In the genomic region with DNA sequence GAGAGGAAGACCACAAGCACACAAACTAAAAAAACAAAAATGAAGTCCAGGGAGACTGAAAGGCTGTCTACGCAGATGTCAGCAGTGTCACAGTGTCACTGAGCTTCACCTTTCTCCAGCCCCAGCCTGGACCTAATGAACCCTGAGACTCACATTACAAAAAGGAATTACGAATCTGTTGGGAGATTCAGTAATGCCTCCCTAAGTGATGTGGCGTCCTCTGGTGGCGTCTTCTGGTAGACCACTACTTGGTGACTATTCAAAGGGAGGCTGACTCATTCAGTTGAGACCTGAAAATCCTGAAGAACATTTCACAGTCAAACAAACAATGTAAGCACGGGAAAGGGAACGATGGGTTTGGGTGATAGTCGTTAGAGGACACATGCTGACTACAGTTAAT, we compare ENCODE assay signal across 8 mouse cellular contexts. TPM values are rescaled to one million over a fixed set of nuclear protein-coding genes. Genes with fewer than 3 reads are reported as not detected.
DNase-seq lines count a peak whose midpoint lies in the region; TF ChIP-seq lines count a peak whose summit lies in the region.
"Had no signal": no experiment of that assay in that cellular context is flagged by ENCODE, and none has a peak within 500 bp of the region (broad histone marks: within the 10 kb centered on the region; RNA-seq: fewer than 3 reads in every experiment).

No protein-coding gene starts in this region.

- no peak overlapping the region for H3K27ac ChIP-seq in cerebellum, adult 2 months (ENCODE audit: insufficient read depth, low read length)
- peak overlapping the region; percentile 56 for H3K27ac ChIP-seq in gastrocnemius, adult 2 months
- H3K27ac ChIP-seq: heart, embryonic 13.5 days had no signal

- no peaks in the 10 kb centered on the region for H3K79me2 ChIP-seq in C2C12 (ENCODE audit: control insufficient read depth, insufficient read depth)

- H3K4me1 ChIP-seq in cerebellum, adult 2 months (ENCODE audit: control insufficient read depth, insufficient read depth, low read length) = peaks cover 3% of the 10 kb centered on the region; the same call in 1 of the 2 replicates

- peaks cover 43% of the 10 kb centered on the region for H3K27me3 ChIP-seq in C2C12 (ENCODE audit: control insufficient read depth, insufficient read depth, insufficient read length)
- H3K27me3 ChIP-seq in cerebellum, adult 2 months (ENCODE audit: control insufficient read depth, insufficient read depth, low read length) = peaks cover 3% of the 10 kb centered on the region; the same call in 1 of the 2 replicates

- no peak for TF ChIP-seq POLR2A in cerebellum, adult 2 months (IDR thresholded peaks at IDR 0.05; ENCODE audit: borderline replicate concordance, insufficient read depth, low read length)

- no peak overlapping the region for H3K4me3 ChIP-seq in C2C12 (ENCODE audit: insufficient read depth, poor library complexity, severe bottlenecking)
- no peak overlapping the region for H3K4me3 ChIP-seq in cerebellum, adult 2 months (replicated peaks; ENCODE audit: insufficient read depth, low read depth, low read length)
- no peak overlapping the region for H3K4me3 ChIP-seq in gastrocnemius, adult 2 months
- H3K4me3 ChIP-seq: heart, embryonic 13.5 days had no signal

- intact Hi-C loops in gastrocnemius, adult 2 months (cut with DNase I) = loop anchor here (1.0 to 5.0 kb wide), 4 partner anchors 51 to 425 kb away; no protein-coding TSS in a partner anchor

- WGBS in cerebellum, adult 2 months = 19% methylated on average over 7 of the region's 7 CpGs

- H3K79me3 ChIP-seq in C2C12 (ENCODE audit: low read depth) = no peaks in the 10 kb centered on the region

- no peak overlapping the region for H3ac ChIP-seq in C2C12 (ENCODE audit: control insufficient read depth, insufficient read length, low read depth)

- TF ChIP-seq CTCF in C2C12 (IDR thresholded peaks at IDR 0.05; ENCODE audit: control insufficient read depth, insufficient read depth, insufficient read length) = peak; percentile 38
- TF ChIP-seq CTCF in cerebellum, adult 2 months (IDR thresholded peaks at IDR 0.05; ENCODE audit: borderline replicate concordance, insufficient read depth, low read depth, low read length) = peak; percentile 69; the same call in 1 of the 2 replicates
- peak; percentile 98 for TF ChIP-seq CTCF in gastrocnemius, adult 2 months (IDR thresholded peaks at IDR 0.05)

- H3K36me3 ChIP-seq in C2C12 (ENCODE audit: control insufficient read depth, insufficient read depth) = no peaks in the 10 kb centered on the region
- H3K36me3 ChIP-seq: heart, embryonic 13.5 days had no signal

- peak; percentile 51 for DNase-seq in 416B (ENCODE audit: low read depth)
- peak; percentile 53 to 69 for DNase-seq in cerebellum, adult 2 months
- peak; percentile 88 for DNase-seq in gastrocnemius, adult 2 months
- peak; percentile 80 for DNase-seq in layer of hippocampus, adult 9-10 months (ENCODE audit: low spot score)
- DNase-seq in lung, postnatal 14 days = peak; percentile 83
- peak; percentile 66 to 68 for DNase-seq in urinary bladder, adult 18-20 months (ENCODE audit: low spot score in 2 of 2)

TF ChIP-seq in C2C12, 6 proteins besides CTCF, POLR2A, EP300 and RAD21:
- no peak for TF ChIP-seq MAX (IDR thresholded peaks at IDR 0.05)
- TF ChIP-seq FOSL1 (IDR thresholded peaks at IDR 0.05; ENCODE audit: insufficient read depth, low read length, poor library complexity, severe bottlenecking) = no peak
- no peak for TF ChIP-seq USF1 (IDR thresholded peaks at IDR 0.05; ENCODE audit: low read depth)
- no peak for TF ChIP-seq MYOG (IDR thresholded peaks at IDR 0.05; ENCODE audit: control insufficient read depth, extremely low read depth, insufficient read length)
- TF ChIP-seq CEBPB (IDR thresholded peaks at IDR 0.05; ENCODE audit: low read depth) = no peak
- TF ChIP-seq MYOD1 (IDR thresholded peaks at IDR 0.05; ENCODE audit: control insufficient read depth, insufficient read length, low read depth) = no peak

RNA-seq across cellular contexts. Expression of gene Kcnma1, which starts 6.0 kb away (rescaled TPM):
- not detected for polyA plus RNA-seq in C2C12 (2012; fragmentation: generic; extraction: Trizol)
- 40.4 and 45.6 TPM in 2 replicates for polyA plus RNA-seq in cerebellum, adult 2 months (2012; rRNA removed)
- 10 to 100 TPM; 52.6 to 80.4 TPM for total RNA-seq in gastrocnemius, adult 2 months (2021)

Comparison
In these comparisons a context has a peak if more than half of its experiments do, and no peak if none do; other contexts are left out.
1. CTCF ChIP-seq: peak in every context shown above with its lines; median percentile 98 in gastrocnemius, adult 2 months; 69 in cerebellum, adult 2 months; 38 in C2C12.
2. RNA of gene Kcnma1, which starts 6.0 kb away (polyA plus RNA-seq): 40.4 to 45.6 TPM in cerebellum, adult 2 months; not detected in C2C12 (single experiment); every median in the first group is over 10 times any median in the second.
3. Peak in every context shown above with its lines, with median percentiles within 50 percentile points of each other: DNase-seq.